Mouse (Mus musculus) small intestine, adult 10 weeks (tissue): Measurements from ENCODE around the gene Tsen54. TPM values are rescaled to one million over a fixed set of nuclear protein-coding genes. Genes with fewer than 3 reads are reported as not detected.

Source experiments
- polyA plus RNA-seq: library from polyadenylated mRNA; stranded (reverse); fragments of 350-450 nt; fragmentation: Illumina TruSeq; extraction: RNeasy Lipid Tissue Mini Kit (QIAGEN cat#74804); gene quantifications from one replicate; pipeline ENCODE4 v1.2.3, GENCODE M21; 2014; ENCODE audit warnings: low replicate concordance

Gene Tsen54
- not detected for polyA plus RNA-seq

DNA sequence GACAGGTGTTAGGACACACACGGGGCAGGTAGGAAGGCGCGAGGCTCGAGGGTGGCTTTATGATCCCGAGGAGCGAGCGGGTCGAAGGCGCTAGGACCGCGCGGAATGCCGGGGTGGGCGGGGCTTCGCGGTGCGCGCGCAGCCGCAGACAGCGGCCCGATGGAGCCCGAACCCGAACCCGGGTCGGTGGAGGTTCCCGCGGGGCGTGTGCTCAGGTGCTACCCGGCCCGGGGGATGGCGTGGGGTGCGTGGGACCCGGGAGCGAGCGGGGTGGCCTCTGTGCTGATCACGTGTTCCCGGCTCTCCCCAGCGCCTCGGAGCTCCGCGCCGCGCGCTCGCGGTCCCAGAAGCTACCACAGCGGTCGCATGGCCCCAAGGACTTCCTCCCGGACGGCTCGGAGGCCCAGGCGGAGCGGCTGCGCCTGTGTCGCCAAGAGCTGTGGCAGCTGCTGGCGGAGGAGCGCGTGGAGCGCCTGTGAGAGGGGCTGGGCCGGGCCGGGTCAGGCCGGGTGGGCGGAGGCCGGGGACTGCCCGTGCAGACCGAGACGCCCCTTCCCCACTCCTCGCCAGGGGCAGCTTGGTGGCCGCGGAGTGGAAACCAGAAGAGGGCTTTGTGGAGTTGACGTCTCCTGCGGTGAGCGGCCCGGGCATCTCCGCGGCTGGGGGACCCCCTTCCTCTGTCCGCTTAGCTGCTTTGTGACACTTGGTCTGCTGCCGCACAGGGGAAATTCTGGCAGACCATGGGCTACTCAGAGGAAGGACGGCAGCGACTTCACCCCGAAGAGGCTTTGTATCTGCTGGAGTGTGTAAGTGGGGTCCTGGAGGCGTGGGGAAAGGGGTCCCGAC, at the start of gene Tsen54:
Tsen54 (plus strand) TSS at position 120 of the 846 bp plus-strand sequence.

GRCm38 (mm10) chr11:115765103-115765606, 49.4 kb upstream of the Tsen54 start, which contains the start of gene Tmem94:
Tmem94 (plus strand) TSS chr11:115765433.

DNA sequence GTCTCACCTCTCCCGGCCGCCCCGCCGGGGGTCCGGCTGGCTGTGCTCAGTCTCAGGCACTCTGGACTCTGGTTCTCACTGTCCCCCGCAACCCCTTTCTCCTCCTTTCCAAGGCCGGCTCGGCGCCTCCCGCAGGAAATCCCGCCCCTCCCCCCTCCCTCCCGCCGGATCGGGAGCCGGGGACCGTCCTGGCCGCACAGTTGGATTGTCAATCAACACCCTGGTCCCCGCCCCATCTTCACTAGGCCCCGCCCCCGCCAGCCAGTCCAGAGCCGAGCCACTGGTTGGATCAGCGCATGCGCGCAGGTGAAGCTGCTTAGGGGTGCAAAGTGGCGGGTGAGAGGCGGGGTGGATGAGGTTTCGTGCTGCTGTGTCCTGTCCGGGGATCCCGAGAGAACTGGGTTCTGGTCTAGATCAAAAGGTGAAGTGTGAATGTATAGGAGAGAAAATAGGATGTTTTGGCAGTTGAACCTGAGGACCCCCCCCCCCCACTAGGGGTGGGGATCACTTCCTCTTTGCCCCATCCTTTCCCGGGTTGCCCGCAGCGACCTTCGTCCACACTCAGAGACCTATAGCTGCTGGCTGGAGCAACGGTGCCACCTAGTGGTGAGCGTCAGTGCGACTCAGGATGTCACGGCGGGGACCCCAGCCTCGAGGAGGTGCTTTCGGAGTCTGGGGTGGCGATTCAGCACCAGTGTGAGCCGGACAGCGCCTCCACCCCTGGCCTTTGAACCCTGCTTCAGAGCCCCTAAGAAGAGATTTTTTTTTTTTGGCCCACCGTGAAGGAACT, 822 bp upstream of the Tsen54 start, which contains the start of gene Caskin2:
Caskin2 (minus strand) TSS at position 133 of the 790 bp plus-strand sequence.

DNA sequence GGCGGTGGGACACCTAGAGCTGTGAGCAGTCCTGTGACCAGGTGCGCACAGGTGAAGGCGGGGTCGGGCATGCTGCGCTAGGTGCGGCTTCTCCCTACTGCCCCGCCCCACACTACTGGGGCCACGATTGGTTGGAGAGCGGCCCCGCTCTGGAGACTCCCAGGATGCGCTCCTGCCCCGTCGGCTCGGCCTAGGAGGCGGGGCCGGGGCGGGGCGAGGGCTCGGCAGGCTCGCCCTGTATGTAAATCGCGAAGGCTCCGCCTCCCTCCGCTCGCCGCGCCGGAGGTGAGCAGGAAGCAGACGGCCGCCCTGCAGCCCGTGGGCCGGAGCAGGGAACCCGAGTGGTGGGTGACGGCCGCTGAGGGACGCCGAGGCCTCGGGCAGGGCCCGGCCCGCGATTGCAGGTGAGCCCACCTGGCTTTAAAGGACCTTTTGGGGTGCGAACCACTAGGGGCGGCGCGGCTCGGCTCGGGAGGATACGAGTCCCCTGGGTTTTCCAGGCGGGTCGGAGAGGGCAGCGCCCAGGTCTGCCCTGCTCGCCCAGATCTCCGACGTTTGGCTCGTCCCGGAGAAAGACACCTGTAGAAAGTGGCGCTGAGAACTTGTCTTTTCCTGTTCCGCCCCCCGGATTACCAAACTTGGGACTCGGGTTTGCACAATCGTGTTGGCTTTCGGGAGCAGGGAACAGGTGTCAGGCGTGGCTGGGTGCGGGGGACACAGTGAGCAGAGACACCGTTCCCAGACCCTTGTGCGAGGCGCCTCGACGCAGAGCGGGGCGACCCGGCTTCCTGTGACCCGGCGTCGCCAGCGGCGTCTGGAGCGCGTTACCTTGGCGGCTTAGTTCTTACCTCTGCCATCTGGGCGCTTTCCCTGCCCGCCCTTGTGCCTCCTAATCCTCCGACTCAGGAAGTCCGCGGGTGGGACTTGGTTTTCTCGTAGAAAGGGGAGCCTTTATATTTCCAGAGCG, 9.5 kb downstream of the Tsen54 start, which contains the start of gene Llgl2:
Llgl2 (plus strand) TSS at position 276 of the 967 bp plus-strand sequence.

GRCm38 (mm10) chr11:115858354-115858753, 43.8 kb downstream of the Tsen54 start, which contains the start of gene Myo15b:
Myo15b (plus strand) TSS chr11:115858406.

Other genes with a start within 250 kb of the Tsen54 start
- gene Mrps7, start 210.8 kb upstream of the Tsen54 start, polyA plus RNA-seq: 2.0 TPM
- gene Gga3, start 210.7 kb upstream of the Tsen54 start, polyA plus RNA-seq: 2.8 TPM
- gene Mif4gd, start 201.8 kb upstream of the Tsen54 start, polyA plus RNA-seq: 16.5 TPM
- gene Slc25a19, start 186.4 kb upstream of the Tsen54 start, polyA plus RNA-seq: 2.2 TPM
- 83.4 TPM for gene Grb2, start 106.1 kb upstream of the Tsen54 start, polyA plus RNA-seq
- gene Tmem94, start 49.3 kb upstream of the Tsen54 start, polyA plus RNA-seq: 0.59 TPM
- gene Caskin2, start 1.1 kb upstream of the Tsen54 start, polyA plus RNA-seq: 0.26 TPM
- gene Llgl2, start 9.3 kb downstream of the Tsen54 start, polyA plus RNA-seq: 3.8 TPM
- gene Myo15b, start 43.7 kb downstream of the Tsen54 start, polyA plus RNA-seq: 14.8 TPM
- gene Smim5, start 85.2 kb downstream of the Tsen54 start, polyA plus RNA-seq: not detected
- gene Smim6, start 97.3 kb downstream of the Tsen54 start, polyA plus RNA-seq: 1.3 TPM
- gene Sap30bp, start 118.6 kb downstream of the Tsen54 start, polyA plus RNA-seq: 2.9 TPM
- gene Recql5, start 118.8 kb downstream of the Tsen54 start, polyA plus RNA-seq: 1.3 TPM
- 0.26 TPM for gene Itgb4, start 160.0 kb downstream of the Tsen54 start, polyA plus RNA-seq
- not detected for gene Galk1, start 198.0 kb downstream of the Tsen54 start, polyA plus RNA-seq
- gene H3f3b, start 213.2 kb downstream of the Tsen54 start, polyA plus RNA-seq: 1,105 TPM
- 1.2 TPM for gene Unk, start 215.6 kb downstream of the Tsen54 start, polyA plus RNA-seq